Mouse (Mus musculus) thymus, adult 2 months (tissue): ENCODE data around the gene Ccdc73.

Experiments used
- CTCF ChIP-seq: fragments of 200-500 bp; IDR thresholded peaks from 2 replicates; pipeline ENCODE4 v1.5.1; 2012; ENCODE audit warnings: mild to moderate bottlenecking, control low read depth, low read length, moderate library complexity, borderline replicate concordance; ENCODE audit not compliant: control insufficient read depth, poor library complexity, insufficient read depth; ENCODE audit errors: extremely low read depth
- POLR2A ChIP-seq: fragments of 200-500 bp; IDR thresholded peaks from 2 replicates; pipeline ENCODE4 v1.6.1; 2012; ENCODE audit warnings: mild to moderate bottlenecking, low read length, control low read depth, moderate library complexity; ENCODE audit not compliant: control insufficient read depth, poor library complexity, insufficient read depth; ENCODE audit errors: extremely low read depth

DNA sequence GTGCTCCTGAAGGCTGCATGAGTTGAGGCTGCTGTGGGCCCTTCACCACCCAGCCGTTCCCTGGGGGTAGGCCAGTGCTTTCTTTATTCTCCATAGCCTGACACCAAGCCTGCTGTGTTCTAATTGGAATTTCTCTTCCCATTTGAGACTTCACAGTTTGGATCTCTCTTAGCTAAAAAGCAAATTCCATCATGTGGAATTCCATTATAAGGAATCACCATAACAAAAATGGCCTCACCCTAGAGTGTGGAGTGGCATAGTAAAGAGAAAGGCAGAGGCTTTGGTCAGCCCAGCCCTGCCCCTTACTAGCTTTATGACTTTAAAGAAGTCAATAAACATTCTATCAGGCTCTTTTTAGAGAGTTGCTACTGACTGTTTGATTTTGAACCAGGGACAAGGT is 180.7 kb downstream of the Ccdc73 start:
- TF ChIP-seq CTCF, result no peak
- no peak for TF ChIP-seq POLR2A
